Mouse (Mus musculus) neural tube, embryonic 12.5 days (tissue): ENCODE measurements around the gene Lrtm1. TPM values are rescaled to one million over a fixed set of nuclear protein-coding genes. Genes with fewer than 3 reads are reported as not detected.

Experiments used
- ATAC-seq: fragments of 200-750 bp; cut with Nextera tagmentation; 2 replicates; pipeline ENCODE4 v1.8.0; 2017; ENCODE audit warnings: low read depth, mild to moderate bottlenecking, moderate TSS enrichment, moderate library complexity; ENCODE audit not compliant: low FRiP score
- H3K27ac ChIP-seq: fragments of 300-500 bp; sonication (generic); 2 replicates; pipeline ENCODE4 v1.5.1; 2016
- H3K27me3 ChIP-seq: fragments of 300-500 bp; sonication (generic); replicated peaks from 2 replicates; pipeline ENCODE4 v1.6.1; 2016; ENCODE audit warnings: mild to moderate bottlenecking
- H3K36me3 ChIP-seq: fragments of 300-500 bp; sonication (generic); 2 replicates; pipeline ENCODE4 v1.6.1; 2016; ENCODE audit warnings: mild to moderate bottlenecking
- H3K4me1 ChIP-seq: fragments of 300-500 bp; sonication (generic); 2 replicates; pipeline ENCODE4 v1.6.1; 2016
- H3K4me2 ChIP-seq: fragments of 300-500 bp; sonication (generic); replicated peaks from 2 replicates; pipeline ENCODE4 v1.6.1; 2016; ENCODE audit warnings: mild to moderate bottlenecking
- H3K4me3 ChIP-seq: fragments of 300-500 bp; sonication (generic); 2 replicates; pipeline ENCODE4 v1.5.1; 2016
- H3K9ac ChIP-seq: fragments of 300-500 bp; sonication (generic); 2 replicates; pipeline ENCODE4 v1.6.1; 2016; ENCODE audit warnings: mild to moderate bottlenecking
- H3K9me3 ChIP-seq: fragments of 300-500 bp; sonication (generic); 2 replicates; pipeline ENCODE4 v1.6.1; 2016; ENCODE audit warnings: mild to moderate bottlenecking
- WGBS: fragments of 180-500 bp; shearing (Covaris S2); methylation state at CpG from one replicate; pipeline ENCODE4 v1.1.7; 2016; 5-methylcytosine and 5-hydroxymethylcytosine counted together
- polyA plus RNA-seq: library from polyadenylated mRNA; unstranded; fragments of >200 nt; fragmentation: Nextera tagmentation; extraction: Ambion mirVana; gene quantifications from 2 replicates; pipeline ENCODE4 v1.2.1, GENCODE M21; 2016

Gene Lrtm1
- polyA plus RNA-seq, result 0.28 and 0.54 TPM in 2 replicates

DNA sequence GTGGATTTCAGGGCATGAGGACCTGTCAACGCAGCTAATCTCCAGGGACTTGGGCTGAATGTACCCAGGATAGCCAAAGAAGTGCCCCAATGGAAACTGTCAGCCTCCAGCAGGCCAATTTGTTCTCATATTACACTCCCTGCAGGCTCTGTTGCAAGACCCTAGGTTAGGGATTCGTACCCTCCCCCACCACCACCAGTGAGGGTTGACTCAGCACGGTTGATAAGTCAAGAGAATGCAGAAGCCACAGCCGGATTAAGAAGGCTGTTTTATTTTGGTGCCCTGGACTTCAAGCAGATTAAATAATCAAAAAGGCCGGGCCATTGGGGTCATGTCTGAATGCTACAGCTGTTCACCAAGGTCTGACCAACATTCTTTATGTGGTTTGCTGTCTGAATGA, at the start of gene Lrtm1:
Gene Lrtm1 (plus strand): TSS at position 326 of the 400 bp plus-strand sequence.
- no peak within 1 kb of the TSS for H3K4me2 ChIP-seq
- WGBS, result 20% methylated on average over 5 of the region's 5 CpGs
- no peak within 1 kb of the TSS for H3K27ac ChIP-seq
- no peak within 1 kb of the TSS for H3K9ac ChIP-seq
- peaks cover 5% of the 10 kb centered on the region for H3K4me1 ChIP-seq
- H3K4me3 ChIP-seq, result no peak within 1 kb of the TSS
- H3K27me3 ChIP-seq, result 0 out of 2 replicates have a peak, but pooled peaks cover 2% of the 10 kb centered on the region
- no peaks in the 10 kb centered on the region for H3K36me3 ChIP-seq
- no peaks in the 10 kb centered on the region for H3K9me3 ChIP-seq
- no peak for ATAC-seq

DNA sequence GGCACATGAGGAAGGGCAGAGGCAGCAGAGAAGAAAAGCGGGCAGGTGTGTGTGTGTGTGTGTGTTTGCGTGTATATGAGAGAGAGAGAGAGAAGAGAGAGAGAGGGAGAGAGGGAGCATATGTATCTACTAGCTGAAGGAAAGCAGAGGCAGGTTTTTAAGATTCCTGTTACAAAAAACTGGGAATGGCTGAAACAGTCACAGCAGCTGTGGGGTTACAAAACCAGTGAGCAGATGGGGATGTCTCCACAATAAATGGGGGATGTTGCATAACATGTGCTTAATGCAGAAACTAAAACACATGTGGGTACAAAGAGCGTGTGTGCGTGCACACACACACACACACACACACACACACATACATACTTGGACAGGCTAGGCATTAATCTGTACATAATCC, 48.8 kb upstream of the Lrtm1 start:
- ATAC-seq, result no peak
- no peak overlapping the region for H3K9ac ChIP-seq
- WGBS, result 90% methylated on average over 4 of the region's 4 CpGs
- H3K36me3 ChIP-seq, result no peaks in the 10 kb centered on the region
- H3K4me2 ChIP-seq, result no peak overlapping the region
- H3K4me3 ChIP-seq, result no peak overlapping the region
- no peaks in the 10 kb centered on the region for H3K4me1 ChIP-seq
- H3K27ac ChIP-seq, result no peak overlapping the region
- H3K9me3 ChIP-seq, result no peaks in the 10 kb centered on the region
- no peaks in the 10 kb centered on the region for H3K27me3 ChIP-seq

DNA sequence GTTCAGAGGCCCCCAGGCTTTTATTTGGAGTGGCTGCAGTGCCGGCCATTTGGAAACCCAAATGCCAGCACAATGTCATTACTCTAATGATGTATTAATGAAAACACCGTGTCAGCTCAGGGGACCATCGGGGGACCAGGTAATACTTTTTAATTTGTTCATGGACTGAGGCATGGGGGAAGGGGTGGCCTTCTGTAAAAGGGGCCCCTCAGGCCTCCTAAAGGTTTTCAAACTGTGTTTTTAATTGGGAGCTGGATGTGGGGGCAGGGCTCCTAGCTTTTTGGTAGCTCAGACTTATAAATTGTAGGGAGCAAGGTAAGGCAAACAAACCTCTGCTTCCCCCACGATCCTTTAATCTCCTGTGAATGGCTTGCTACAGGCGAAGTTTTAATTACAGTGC, 45.4 kb upstream of the Lrtm1 start:
- no peak overlapping the region for H3K9ac ChIP-seq
- no peaks in the 10 kb centered on the region for H3K4me1 ChIP-seq
- H3K27me3 ChIP-seq, result no peaks in the 10 kb centered on the region
- H3K36me3 ChIP-seq, result no peaks in the 10 kb centered on the region
- H3K9me3 ChIP-seq, result no peaks in the 10 kb centered on the region
- no peak overlapping the region for H3K4me3 ChIP-seq
- H3K4me2 ChIP-seq, result no peak overlapping the region
- no peak overlapping the region for H3K27ac ChIP-seq
- ATAC-seq, result no peak
- WGBS, result 61% methylated on average over 5 of the region's 5 CpGs

DNA sequence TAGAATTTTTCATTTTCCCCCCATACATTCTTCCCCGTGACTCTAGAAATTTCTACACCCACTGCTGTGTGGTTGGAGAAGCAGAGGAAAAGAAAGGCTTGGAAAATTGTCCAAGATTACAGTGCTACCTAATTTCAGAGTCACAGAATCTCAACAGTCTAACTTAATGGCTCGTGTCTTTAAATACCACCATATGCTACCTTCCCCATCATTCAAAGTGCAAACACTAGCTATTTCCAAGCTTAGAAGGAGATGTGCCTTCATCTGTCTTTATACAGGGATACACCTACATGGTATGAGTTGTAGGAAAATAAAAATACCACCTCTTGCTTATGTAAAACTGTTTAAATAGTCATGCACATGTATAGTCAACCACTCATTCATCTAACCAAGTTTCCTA, 38.8 kb upstream of the Lrtm1 start:
- Histone ChIP-seq H3K27ac (no peak overlapping the region), H3K9me3 (no peaks in the 10 kb centered on the region)
- WGBS, result 95% methylated on average over 2 of the region's 2 CpGs

DNA sequence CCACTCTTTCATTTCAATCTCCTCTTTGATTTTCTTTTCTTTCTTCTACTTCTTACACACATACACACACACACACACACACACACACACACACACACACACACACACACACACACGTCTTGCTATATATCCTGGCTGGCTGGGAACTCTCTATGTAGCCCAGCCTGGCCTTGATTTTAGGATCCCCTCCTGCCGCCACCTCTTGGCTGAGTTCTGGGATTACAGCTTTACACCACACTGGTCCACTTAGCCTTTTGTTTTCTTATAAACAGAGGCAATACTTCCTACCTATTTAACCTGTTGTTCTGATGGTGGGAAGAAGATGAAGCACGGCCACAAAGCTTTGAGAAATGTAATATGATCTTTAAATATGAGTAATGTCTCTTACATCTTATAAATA, 37.5 kb upstream of the Lrtm1 start:
- Histone ChIP-seq H3K4me3 (no peak overlapping the region), H3K4me2 (no peak overlapping the region), H3K27ac (no peak overlapping the region), H3K4me1 (no peaks in the 10 kb centered on the region), H3K27me3 (no peaks in the 10 kb centered on the region), H3K36me3 (no peaks in the 10 kb centered on the region), H3K9me3 (no peaks in the 10 kb centered on the region), H3K9ac (no peak overlapping the region)
- 41% methylated on average over 3 of the region's 3 CpGs for WGBS
- no peak for ATAC-seq

More for the DNA sequence above, 38.8 kb upstream of the Lrtm1 start:
- Histone ChIP-seq H3K4me1 (no peaks in the 10 kb centered on the region), H3K4me3 (no peak overlapping the region), H3K27me3 (no peaks in the 10 kb centered on the region), H3K9ac (no peak overlapping the region), H3K36me3 (no peaks in the 10 kb centered on the region), H3K4me2 (no peak overlapping the region)
- no peak for ATAC-seq

DNA sequence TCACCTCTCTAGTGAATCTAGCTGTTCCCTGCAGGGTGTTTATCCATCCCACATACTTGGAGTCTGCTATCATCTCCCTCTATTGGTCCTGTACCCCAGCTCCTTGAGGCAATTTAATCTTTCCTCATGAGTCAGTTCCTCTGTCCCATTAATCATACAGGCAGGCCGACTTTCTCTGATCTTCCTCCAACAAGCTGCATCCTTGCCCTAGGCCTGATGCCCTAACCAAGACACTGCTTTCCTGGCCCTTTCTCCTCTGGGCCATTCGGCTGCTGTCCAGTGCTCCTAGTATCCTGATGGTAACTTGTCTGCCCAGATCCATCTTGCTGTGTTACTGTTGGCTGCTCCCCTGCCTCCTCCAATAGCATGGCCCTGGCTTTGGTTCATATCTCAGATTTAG, 33.7 kb upstream of the Lrtm1 start:
- Histone ChIP-seq H3K36me3 (no peaks in the 10 kb centered on the region), H3K4me3 (no peak overlapping the region), H3K4me2 (no peak overlapping the region), H3K27me3 (no peaks in the 10 kb centered on the region), H3K4me1 (no peaks in the 10 kb centered on the region), H3K27ac (no peak overlapping the region), H3K9me3 (no peaks in the 10 kb centered on the region), H3K9ac (no peak overlapping the region)
- 87% methylated on average over 2 of the region's 2 CpGs for WGBS
- ATAC-seq, result no peak

DNA sequence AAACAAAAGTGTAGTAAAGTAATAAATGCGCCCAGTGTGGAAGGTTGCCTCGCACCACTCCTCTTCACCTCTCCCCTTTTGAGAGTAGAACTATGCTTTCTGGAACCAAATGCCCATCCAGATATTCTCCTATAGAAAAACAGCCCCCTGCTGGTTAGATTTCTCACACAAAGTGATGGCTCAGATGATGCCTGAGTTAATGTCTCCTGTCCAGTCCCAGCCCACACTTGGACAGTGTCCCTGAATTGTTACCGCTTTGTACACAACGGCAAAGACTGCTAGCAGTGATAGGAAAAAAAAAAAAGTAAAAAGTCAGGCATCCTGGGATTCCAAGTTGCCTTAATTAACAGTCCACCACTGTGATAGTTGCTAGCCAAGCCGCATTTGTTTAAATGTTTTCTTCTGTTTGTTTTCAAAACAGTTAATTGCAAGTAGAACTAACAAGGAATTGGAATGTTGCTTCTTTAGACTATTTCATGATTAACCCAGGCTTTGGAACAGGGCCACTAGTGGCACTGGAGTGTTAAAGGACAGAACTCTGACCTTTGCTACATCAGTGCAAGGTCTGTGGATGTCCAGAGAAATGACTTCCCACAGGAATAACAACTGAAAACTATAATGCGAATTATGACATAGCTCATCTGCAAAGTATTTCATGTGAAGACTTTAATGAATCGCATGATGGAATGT, 29.7 kb upstream of the Lrtm1 start:
- no peak for ATAC-seq
- H3K27ac ChIP-seq, result no peak overlapping the region
- no peaks in the 10 kb centered on the region for H3K4me1 ChIP-seq
- no peak overlapping the region for H3K4me3 ChIP-seq
- no peaks in the 10 kb centered on the region for H3K9me3 ChIP-seq
- no peak overlapping the region for H3K4me2 ChIP-seq
- no peak overlapping the region for H3K9ac ChIP-seq
- H3K36me3 ChIP-seq, result no peaks in the 10 kb centered on the region
- no peaks in the 10 kb centered on the region for H3K27me3 ChIP-seq
- WGBS, result 83% methylated on average over 7 of the region's 7 CpGs

DNA sequence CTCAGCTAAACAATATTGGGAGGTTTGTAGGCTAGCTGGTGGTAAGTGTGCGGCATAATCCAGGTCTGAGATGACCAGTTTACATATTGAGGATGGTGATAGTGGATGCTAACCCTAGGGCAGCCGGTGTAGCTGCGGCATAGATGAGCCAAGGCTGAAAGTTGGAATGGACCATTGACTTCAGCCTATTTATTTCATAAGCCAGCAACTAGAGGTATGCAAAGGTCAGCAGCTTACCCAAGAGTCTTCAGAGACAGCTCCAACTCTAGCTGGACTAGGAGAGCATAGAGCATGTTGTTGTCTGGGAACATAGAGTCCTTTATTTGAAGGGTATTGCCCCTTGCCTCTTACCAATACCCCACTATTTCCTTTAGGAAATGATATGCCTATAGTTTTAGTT, 21.4 kb upstream of the Lrtm1 start:
- ATAC-seq, result no peak
- no peak overlapping the region for H3K4me3 ChIP-seq
- 98% methylated on average over 3 of the region's 3 CpGs for WGBS

DNA sequence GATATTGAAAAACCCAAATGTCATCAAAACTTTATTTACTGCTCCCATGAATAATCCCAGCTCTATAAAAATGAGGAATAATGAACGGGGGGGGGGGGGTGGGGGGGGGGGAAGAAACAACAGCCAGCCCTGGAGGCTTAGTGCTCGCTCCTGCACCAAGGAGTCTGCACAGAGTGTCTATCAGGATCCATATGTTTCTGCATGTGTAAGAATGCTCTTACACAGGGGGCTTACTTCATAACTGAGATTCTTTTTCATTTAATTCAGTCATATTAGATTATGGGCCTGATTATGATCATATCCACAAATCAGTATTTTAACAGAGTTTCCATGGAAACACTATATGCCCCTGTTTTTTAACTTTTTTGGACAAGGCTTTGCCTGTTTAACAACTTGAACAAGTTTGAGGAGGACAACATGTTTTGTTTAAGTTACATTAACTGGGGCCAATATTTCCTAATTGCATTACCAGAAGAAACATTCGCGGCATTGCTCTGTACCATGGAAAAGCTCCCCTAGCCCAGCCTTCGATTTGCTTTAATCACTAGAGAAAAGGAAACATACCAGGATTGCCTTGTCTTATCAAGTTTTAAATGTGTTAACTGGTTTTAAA, 12.7 kb upstream of the Lrtm1 start:
- Histone ChIP-seq H3K36me3 (no peaks in the 10 kb centered on the region), H3K4me2 (no peak overlapping the region), H3K27me3 (no peaks in the 10 kb centered on the region), H3K4me3 (no peak overlapping the region), H3K4me1 (0 out of 2 replicates have a peak, but pooled peaks cover 3% of the 10 kb centered on the region), H3K9ac (no peak overlapping the region), H3K9me3 (no peaks in the 10 kb centered on the region), H3K27ac (no peak overlapping the region)
- no peak for ATAC-seq
- WGBS, result 86% methylated on average over 4 of the region's 5 CpGs

More for the DNA sequence above, 21.4 kb upstream of the Lrtm1 start:
- Histone ChIP-seq H3K9me3 (no peaks in the 10 kb centered on the region), H3K4me1 (no peaks in the 10 kb centered on the region), H3K27me3 (no peaks in the 10 kb centered on the region), H3K9ac (no peak overlapping the region), H3K4me2 (no peak overlapping the region), H3K27ac (no peak overlapping the region), H3K36me3 (no peaks in the 10 kb centered on the region)

DNA sequence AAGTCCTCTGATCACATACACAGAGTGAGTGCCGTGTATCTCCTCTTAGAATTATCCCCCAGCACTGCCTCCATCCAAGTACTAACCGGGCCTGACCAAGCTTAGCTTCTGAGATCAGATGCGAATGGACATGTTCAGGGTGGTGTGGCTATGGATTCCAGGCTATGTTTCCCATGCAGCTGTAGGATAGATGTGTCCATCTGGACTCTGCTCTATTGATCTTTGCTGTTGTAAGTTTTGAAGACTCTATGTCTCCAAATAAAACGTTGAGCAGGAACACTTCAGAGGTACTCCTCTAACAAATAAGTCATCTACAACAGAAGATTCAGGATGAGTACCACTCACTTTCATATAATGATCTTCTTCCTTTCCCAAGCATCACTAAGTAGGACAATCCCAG, 8.4 kb upstream of the Lrtm1 start:
- Histone ChIP-seq H3K27ac (no peak overlapping the region), H3K9me3 (no peaks in the 10 kb centered on the region), H3K27me3 (no peaks in the 10 kb centered on the region), H3K4me1 (0 out of 2 replicates have a peak, but pooled peaks cover 4% of the 10 kb centered on the region), H3K9ac (no peak overlapping the region), H3K36me3 (no peaks in the 10 kb centered on the region), H3K4me3 (no peak overlapping the region), H3K4me2 (no peak overlapping the region)
- ATAC-seq, result no peak
- WGBS, result 89% methylated on average over 4 of the region's 4 CpGs

DNA sequence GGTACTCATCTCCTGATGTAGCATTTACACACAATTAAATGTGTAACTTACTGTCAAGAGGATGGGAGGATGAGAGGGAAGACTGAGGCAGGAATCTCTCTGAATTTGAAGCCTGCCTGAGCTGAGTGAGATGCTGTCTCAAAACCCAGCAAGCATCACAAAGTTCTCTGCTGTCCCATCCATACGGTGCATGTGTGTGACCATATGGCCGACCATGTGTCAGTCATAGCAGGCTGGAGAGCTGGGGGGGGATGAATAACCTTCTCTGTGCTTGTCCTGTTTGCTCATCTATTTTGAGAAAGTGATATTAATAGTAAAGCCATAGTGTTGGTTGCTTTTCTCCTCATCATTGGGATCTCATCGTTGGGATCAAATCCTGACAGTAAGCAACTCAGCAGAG, 4.8 kb upstream of the Lrtm1 start:
- H3K27ac ChIP-seq, result no peak overlapping the region
- H3K9me3 ChIP-seq, result no peaks in the 10 kb centered on the region
- ATAC-seq, result no peak
- no peak overlapping the region for H3K9ac ChIP-seq
- H3K4me2 ChIP-seq, result no peak overlapping the region
- H3K27me3 ChIP-seq, result 0 out of 2 replicates have a peak, but pooled peaks cover 2% of the 10 kb centered on the region
- no peaks in the 10 kb centered on the region for H3K36me3 ChIP-seq
- H3K4me3 ChIP-seq, result no peak overlapping the region
- WGBS, result 86% methylated on average over 3 of the region's 3 CpGs
- peaks cover 9% of the 10 kb centered on the region for H3K4me1 ChIP-seq

DNA sequence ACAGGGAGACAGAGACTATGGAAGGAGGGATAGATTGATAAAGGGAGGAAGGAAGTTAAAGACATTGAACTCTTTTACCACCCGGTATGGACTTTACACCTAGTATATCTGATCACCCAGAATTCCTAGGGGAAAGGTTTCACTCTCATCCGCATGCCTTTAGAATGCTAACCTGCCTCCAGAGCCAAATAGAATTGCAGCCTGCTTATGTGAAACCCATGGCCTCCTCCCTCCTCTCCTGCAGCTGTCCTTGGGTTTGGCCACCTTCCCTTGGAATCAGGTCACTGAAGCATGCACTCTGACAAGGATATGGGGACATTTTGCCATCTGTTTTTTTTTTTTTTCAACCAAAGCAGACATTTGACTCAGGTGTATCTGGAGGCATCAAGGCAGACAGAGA, 3.3 kb upstream of the Lrtm1 start:
- Histone ChIP-seq H3K27ac (no peak overlapping the region), H3K4me2 (no peak overlapping the region), H3K4me1 (peaks cover 9% of the 10 kb centered on the region), H3K36me3 (no peaks in the 10 kb centered on the region), H3K27me3 (0 out of 2 replicates have a peak, but pooled peaks cover 2% of the 10 kb centered on the region), H3K9me3 (no peaks in the 10 kb centered on the region), H3K9ac (no peak overlapping the region), H3K4me3 (no peak overlapping the region)
- 91% methylated on average over 2 of the region's 2 CpGs for WGBS
- ATAC-seq, result no peak

DNA sequence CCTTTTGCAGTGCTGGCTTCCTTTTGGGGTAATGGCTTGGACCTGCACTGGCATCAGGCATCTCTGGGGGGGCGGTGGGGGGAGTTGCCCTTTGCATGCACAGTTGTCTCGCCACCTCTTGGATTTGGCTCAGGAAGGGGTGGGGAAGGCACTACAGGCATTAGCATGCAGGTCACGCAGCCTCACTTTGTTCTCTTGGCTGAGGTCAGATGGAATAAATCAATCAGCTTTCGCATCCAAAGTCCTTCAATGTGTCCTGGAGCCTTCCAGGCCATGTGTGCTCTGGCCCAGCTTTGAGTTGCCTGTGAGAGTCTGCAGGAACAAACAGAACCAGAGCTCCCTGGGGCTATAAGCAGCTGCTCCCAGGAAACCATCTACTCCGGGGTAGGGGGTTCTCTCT, 2.1 kb upstream of the Lrtm1 start:
- no peak overlapping the region for H3K4me2 ChIP-seq
- no peak for ATAC-seq
- H3K4me1 ChIP-seq, result peaks cover 5% of the 10 kb centered on the region
- WGBS, result 22% methylated on average over 5 of the region's 5 CpGs
- H3K36me3 ChIP-seq, result no peaks in the 10 kb centered on the region
- H3K27ac ChIP-seq, result no peak overlapping the region
- H3K9me3 ChIP-seq, result no peaks in the 10 kb centered on the region
- H3K4me3 ChIP-seq, result no peak overlapping the region
- 0 out of 2 replicates have a peak, but pooled peaks cover 2% of the 10 kb centered on the region for H3K27me3 ChIP-seq
- H3K9ac ChIP-seq, result no peak overlapping the region
